Mouse (Mus musculus) liver, embryonic 11.5 days (tissue): ENCODE measurements at regions not wholly inside any gene's neighbourhood (a gene's known extent, or its start where the extent isn't known, plus 50 kb on each side); places are given as distances from the start of the nearest gene placed in this dataset.

ENCODE experiments used
- ATAC-seq: fragments of 200-750 bp; cut with Nextera tagmentation; replicated peaks from 2 replicates; pipeline ENCODE4 v1.8.0; 2017; ENCODE audit warnings: moderate number of reproducible peaks, mild to moderate bottlenecking, moderate TSS enrichment, moderate library complexity; ENCODE audit not compliant: low FRiP score
- DNase-seq: peaks from one replicate; pipeline ENCODE4 v3.0.0-alpha.2; 2017; ENCODE audit warnings: low spot score
- H3K27ac ChIP-seq: fragments of 300-500 bp; sonication (generic); 2 replicates; pipeline ENCODE4 v1.5.1; 2014; ENCODE audit warnings: mild to moderate bottlenecking, low read depth, low read length, control low read depth
- H3K27me3 ChIP-seq: fragments of 300-500 bp; sonication (generic); replicated peaks from 2 replicates; pipeline ENCODE4 v1.6.1; 2014; ENCODE audit warnings: low read length, mixed read lengths; ENCODE audit not compliant: control insufficient read depth, insufficient read depth
- H3K36me3 ChIP-seq: fragments of 300-500 bp; sonication (generic); 2 replicates; pipeline ENCODE4 v1.6.1; 2014; ENCODE audit warnings: mild to moderate bottlenecking, low read length, moderate library complexity, mixed read lengths; ENCODE audit not compliant: control insufficient read depth, insufficient read depth
- H3K4me1 ChIP-seq: fragments of 300-500 bp; sonication (generic); replicated peaks from 2 replicates; pipeline ENCODE4 v1.6.1; 2014; ENCODE audit warnings: low read length, mixed read lengths; ENCODE audit not compliant: control insufficient read depth, insufficient read depth
- H3K4me2 ChIP-seq: fragments of 300-500 bp; sonication (generic); 2 replicates; pipeline ENCODE4 v1.6.1; 2014; ENCODE audit warnings: mild to moderate bottlenecking, control low read depth, moderate library complexity
- H3K4me3 ChIP-seq: fragments of 300-500 bp; sonication (generic); 2 replicates; pipeline ENCODE4 v1.5.1; 2014; ENCODE audit warnings: low read depth, low read length, control low read depth
- H3K9ac ChIP-seq: fragments of 300-500 bp; sonication (generic); 2 replicates; pipeline ENCODE4 v1.6.1; 2014; ENCODE audit warnings: low read depth, low read length, control low read depth
- H3K9me3 ChIP-seq: fragments of 300-500 bp; sonication (generic); 2 replicates; pipeline ENCODE4 v1.6.1; 2016; ENCODE audit warnings: low read length, inconsistent platforms, mixed read lengths; ENCODE audit not compliant: control insufficient read depth
- WGBS: fragments of 180-500 bp; shearing (Covaris S2); extraction: QIAGEN DNeasy Blood & Tissue Kit; methylation state at CpG from one replicate; pipeline ENCODE4 v1.1.7; 2014; 5-methylcytosine and 5-hydroxymethylcytosine counted together

DNA sequence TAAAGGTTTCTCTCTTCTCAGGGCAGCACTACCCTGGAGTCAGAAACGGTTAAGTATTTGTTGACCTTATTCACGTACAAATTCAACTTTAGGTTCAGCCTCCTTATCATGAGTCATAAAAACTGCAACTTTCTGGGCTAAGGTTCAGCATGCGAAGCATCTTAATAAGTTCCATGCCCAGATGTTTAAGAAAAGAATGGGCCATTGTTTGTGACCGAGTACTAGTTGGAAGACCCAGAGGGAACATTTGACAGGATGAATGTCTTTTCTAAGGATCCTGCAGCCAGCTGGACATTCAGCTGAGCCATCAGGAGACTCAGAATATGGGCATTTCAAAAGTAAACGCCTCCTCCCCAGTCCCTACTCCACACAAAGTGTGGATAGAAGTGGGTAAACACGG is 183.5 kb upstream of the Lrig3 start:
- peaks cover 11% of the 10 kb centered on the region for H3K4me1 ChIP-seq
- H3K36me3 ChIP-seq, result no peaks in the 10 kb centered on the region
- no peak overlapping the region for H3K4me3 ChIP-seq
- DNase-seq, result no peak
- no peak overlapping the region for H3K27ac ChIP-seq
- H3K4me2 ChIP-seq, result no peak overlapping the region
- WGBS, result 78% methylated on average over 6 of the region's 6 CpGs
- no peak for ATAC-seq
- H3K27me3 ChIP-seq, result no peaks in the 10 kb centered on the region
- H3K9ac ChIP-seq, result no peak overlapping the region
- H3K9me3 ChIP-seq, result no peaks in the 10 kb centered on the region

DNA sequence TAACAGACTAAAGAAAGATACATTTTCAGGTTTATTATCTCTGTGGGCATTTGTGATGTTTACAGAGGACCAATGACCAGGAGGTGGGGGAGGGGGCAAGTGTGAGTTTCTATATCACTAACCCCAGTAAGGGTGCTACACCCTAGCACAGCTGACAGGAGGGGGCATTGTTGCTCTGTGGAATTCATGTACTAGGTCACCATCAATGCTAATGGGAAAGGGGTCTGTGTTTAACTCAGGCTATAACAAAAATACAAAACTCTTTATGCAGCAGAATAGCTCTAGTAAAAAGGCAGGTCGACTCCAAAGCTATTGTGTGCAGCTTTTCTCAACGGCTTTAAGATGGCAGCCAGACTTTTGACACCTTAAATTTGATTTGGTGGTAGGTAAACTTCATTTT is 181.1 kb upstream of the Lrig3 start:
- Histone ChIP-seq H3K4me1 (peaks cover 11% of the 10 kb centered on the region), H3K9ac (no peak overlapping the region)
- ATAC-seq, result no peak

DNA sequence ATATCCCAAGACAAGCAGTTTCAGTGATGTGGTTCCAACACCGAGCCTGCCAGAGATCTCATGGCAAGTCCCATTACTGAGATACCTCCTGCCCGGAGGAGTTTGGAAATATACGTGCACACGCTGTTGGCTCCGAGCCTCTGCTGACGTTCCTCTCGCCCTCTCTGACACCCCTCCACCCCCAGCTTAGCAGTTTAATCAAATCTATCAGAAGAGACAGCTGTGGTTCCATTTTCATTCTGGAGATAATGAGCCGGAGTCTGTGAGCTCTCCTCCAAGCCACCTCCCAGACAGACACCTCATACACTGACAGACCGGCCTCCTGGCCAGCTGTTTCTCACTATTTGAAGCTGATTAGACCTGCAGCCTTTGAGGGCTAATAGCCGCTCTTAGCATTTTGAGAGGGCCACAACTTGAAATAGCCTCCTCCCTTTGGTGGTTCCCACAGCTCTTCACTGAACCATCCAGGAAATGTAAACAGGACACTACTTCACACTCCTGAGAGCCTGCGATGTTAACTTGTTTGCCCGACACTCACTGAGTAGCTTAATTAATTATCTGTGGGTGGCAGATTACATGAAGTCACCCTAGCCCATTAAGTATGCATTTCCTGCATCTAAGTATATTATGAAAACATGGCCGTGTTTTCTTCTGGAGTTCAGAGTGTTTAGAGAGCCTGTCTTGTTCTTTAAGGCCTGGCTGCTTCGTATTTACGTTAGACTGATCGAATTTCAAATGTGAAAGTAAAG is 180.3 kb upstream of the Lrig3 start:
- H3K27me3 ChIP-seq, result no peaks in the 10 kb centered on the region
- H3K9me3 ChIP-seq, result no peaks in the 10 kb centered on the region; the same call in 1 of the 2 replicates
- no peak overlapping the region for H3K4me3 ChIP-seq
- no peak overlapping the region; the same call in 1 of the 2 replicates for H3K27ac ChIP-seq
- H3K36me3 ChIP-seq, result no peaks in the 10 kb centered on the region
- peak overlapping the region; percentile 59 for H3K4me2 ChIP-seq
- peaks cover 11% of the 10 kb centered on the region for H3K4me1 ChIP-seq
- H3K9ac ChIP-seq, result no peak overlapping the region
- peak; percentile 60 for ATAC-seq
- DNase-seq, result no peak
- WGBS, result 12% methylated on average over 16 of the region's 16 CpGs

More for the DNA sequence above, 181.1 kb upstream of the Lrig3 start:
- Histone ChIP-seq H3K27me3 (no peaks in the 10 kb centered on the region), H3K9me3 (no peaks in the 10 kb centered on the region; the same call in 1 of the 2 replicates), H3K36me3 (no peaks in the 10 kb centered on the region), H3K27ac (no peak overlapping the region), H3K4me2 (no peak overlapping the region), H3K4me3 (no peak overlapping the region)
- 28% methylated on average over 2 of the region's 2 CpGs for WGBS
- DNase-seq, result peak; percentile 34

GRCm38 (mm10) chr10:125786197-125786879 is 179.6 kb upstream of the Lrig3 start:
- WGBS, result 15% methylated on average over 10 of the region's 10 CpGs
- no peaks in the 10 kb centered on the region for H3K27me3 ChIP-seq
- DNase-seq (peak; percentile 33), ATAC-seq (no peak)
- peaks cover 11% of the 10 kb centered on the region for H3K4me1 ChIP-seq
- H3K9ac ChIP-seq, result no peak overlapping the region
- H3K36me3 ChIP-seq, result no peaks in the 10 kb centered on the region
- H3K9me3 ChIP-seq, result no peaks in the 10 kb centered on the region; the same call in 1 of the 2 replicates
- peak overlapping the region; percentile 59 for H3K4me2 ChIP-seq
- H3K4me3 ChIP-seq, result no peak overlapping the region; the same call in 1 of the 2 replicates
- no peak overlapping the region; the same call in 1 of the 2 replicates for H3K27ac ChIP-seq

DNA sequence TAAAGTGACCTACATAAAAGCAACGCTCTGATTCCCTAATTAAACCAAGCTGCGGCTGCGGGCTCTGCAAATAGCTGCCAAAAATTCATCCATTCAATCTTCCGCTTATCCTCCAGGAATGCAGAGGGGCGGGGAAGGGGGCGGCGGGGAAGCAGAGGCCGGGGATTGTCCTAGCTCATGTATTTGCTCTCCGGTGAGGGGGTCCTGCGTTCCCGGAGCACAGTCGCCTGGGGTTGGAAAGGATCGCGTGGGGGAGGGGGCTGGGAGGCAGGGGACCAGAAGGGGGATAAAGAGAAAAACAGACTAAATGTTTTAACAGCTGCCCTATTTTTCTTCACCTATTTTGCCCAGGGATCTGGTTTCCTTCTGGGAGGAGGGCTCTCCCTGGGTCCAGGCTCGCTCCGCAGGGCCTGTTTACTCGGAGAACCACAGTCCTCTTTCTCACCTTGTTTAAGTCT is 179.1 kb upstream of the Lrig3 start:
- peak overlapping the region; percentile 59 for H3K4me2 ChIP-seq
- ATAC-seq, result peak; percentile 36; the same call in 1 of the 2 replicates
- 11% methylated on average over 17 of the region's 17 CpGs for WGBS
- H3K27ac ChIP-seq, result no peak overlapping the region; the same call in 1 of the 2 replicates
- H3K9me3 ChIP-seq, result no peaks in the 10 kb centered on the region; the same call in 1 of the 2 replicates
- H3K27me3 ChIP-seq, result no peaks in the 10 kb centered on the region
- no peaks in the 10 kb centered on the region for H3K36me3 ChIP-seq
- H3K4me3 ChIP-seq, result peak overlapping the region; percentile 14; the same call in 1 of the 2 replicates
- DNase-seq, result peak; percentile 37
- peaks cover 11% of the 10 kb centered on the region for H3K4me1 ChIP-seq
- H3K9ac ChIP-seq, result no peak overlapping the region

- H3K27ac ChIP-seq, result no peak overlapping the region; the same call in 1 of the 2 replicates
- H3K4me3 ChIP-seq, result peak overlapping the region; percentile 14; the same call in 1 of the 2 replicates
- H3K9me3 ChIP-seq, result no peaks in the 10 kb centered on the region; the same call in 1 of the 2 replicates
- peak overlapping the region; percentile 59 for H3K4me2 ChIP-seq
- no peak overlapping the region for H3K9ac ChIP-seq
- no peaks in the 10 kb centered on the region for H3K27me3 ChIP-seq
- 40% methylated on average over 19 of the region's 19 CpGs for WGBS
- DNase-seq (peak; percentile 34), ATAC-seq (no peak)
- H3K36me3 ChIP-seq, result no peaks in the 10 kb centered on the region
- peaks cover 11% of the 10 kb centered on the region for H3K4me1 ChIP-seq
These were observed 178.4 kb upstream of the Lrig3 start for GRCm38 (mm10) chr10:125787441-125788060.

DNA sequence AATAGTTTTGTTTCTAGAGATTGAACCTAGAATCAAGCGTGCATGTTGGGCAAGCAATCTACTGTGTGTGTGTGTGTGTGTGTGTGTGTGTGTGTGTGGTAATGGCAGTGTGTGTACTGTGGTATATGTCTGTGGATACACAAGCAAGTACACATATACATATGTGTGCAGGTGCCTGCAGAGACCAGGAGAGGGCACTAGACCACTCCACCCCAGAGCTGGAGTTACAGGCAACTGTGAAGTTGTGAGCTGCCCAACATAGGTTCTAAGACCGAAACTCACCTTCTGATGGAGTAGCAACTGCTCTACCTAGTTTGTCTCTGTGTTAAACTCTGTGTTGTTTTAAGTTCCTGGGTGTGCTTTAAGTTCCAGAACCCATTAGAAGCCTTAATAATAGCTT is 177.7 kb upstream of the Lrig3 start:
- Histone ChIP-seq H3K36me3 (no peaks in the 10 kb centered on the region), H3K4me1 (peaks cover 11% of the 10 kb centered on the region), H3K9ac (no peak overlapping the region), H3K4me3 (no peak overlapping the region), H3K27ac (no peak overlapping the region), H3K4me2 (no peak overlapping the region), H3K9me3 (no peaks in the 10 kb centered on the region; the same call in 1 of the 2 replicates), H3K27me3 (no peaks in the 10 kb centered on the region)
- ATAC-seq (no peak), DNase-seq (no peak)
- 90% methylated on average over 2 of the region's 2 CpGs for WGBS

DNA sequence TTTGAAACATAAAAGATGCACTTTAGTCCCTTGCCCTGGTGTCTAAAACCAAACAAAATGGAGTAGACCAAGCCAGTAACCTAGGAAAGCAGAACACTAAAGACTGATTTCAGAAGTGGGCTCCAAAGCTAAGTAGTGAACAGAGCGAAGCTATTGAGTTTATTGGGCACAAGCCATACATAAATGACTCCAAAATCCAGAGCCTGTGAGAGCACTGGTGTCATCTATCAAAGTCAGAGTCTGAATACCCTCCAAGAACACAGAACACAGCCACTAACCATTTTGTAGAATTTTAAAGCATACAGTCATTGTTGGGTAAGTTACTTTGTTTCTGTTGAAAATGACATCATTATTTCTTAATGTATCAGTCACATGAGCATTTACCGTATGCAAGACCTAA is 175.0 kb upstream of the Lrig3 start:
- Histone ChIP-seq H3K4me3 (no peak overlapping the region), H3K9ac (no peak overlapping the region), H3K9me3 (no peaks in the 10 kb centered on the region; the same call in 1 of the 2 replicates), H3K36me3 (no peaks in the 10 kb centered on the region), H3K27ac (no peak overlapping the region), H3K4me1 (peaks cover 4% of the 10 kb centered on the region), H3K27me3 (no peaks in the 10 kb centered on the region), H3K4me2 (no peak overlapping the region)
- DNase-seq, result no peak
- 80% methylated on average over 2 of the region's 2 CpGs for WGBS
- ATAC-seq, result no peak
